Mouse (Mus musculus): ENCODE measurements around the gene Ddb2. TPM values are rescaled to one million over a fixed set of nuclear protein-coding genes. Genes with fewer than 3 reads are reported as not detected.
A peak's percentile ranks its signal among the peaks of the same experiment; 100 is the strongest.

Ddb2 gene
- polyA plus RNA-seq, 1 experiment from 2014 or later, result 17.3 TPM

- Histone ChIP-seq H3K4me1 (ENCODE audit: insufficient read depth) (peaks cover 9% of the 10 kb centered on the region; the same call in 1 of the 2 replicates), H3K4me2 (no peak overlapping the region), H3K4me3 (ENCODE audit: low read depth, low read length) (no peak overlapping the region), H3K27me3 (ENCODE audit: insufficient read depth, low read length) (peaks cover 21% of the 10 kb centered on the region), H3K27ac (ENCODE audit: low read depth) (no peak overlapping the region), H3K9ac (no peak overlapping the region), H3K36me3 (ENCODE audit: insufficient read depth) (peaks cover 43% of the 10 kb centered on the region), H3K9me3 (ENCODE audit: low read depth, low read length) (no peaks in the 10 kb centered on the region)
- no peak for TF ChIP-seq CTCF (IDR thresholded peaks at IDR 0.05; ENCODE audit: low read depth)
- ATAC-seq (ENCODE audit: insufficient read depth), result no peak
- DNase-seq, result no peak
- WGBS, result 97% methylated on average over 1 of the region's 1 CpGs
Measured at GRCm38 (mm10) chr2:91259493-91259892, 22.7 kb upstream of the Ddb2 start.

GRCm38 (mm10) chr2:91258830-91259229, 22.0 kb upstream of the Ddb2 start:
- DNase-seq, result no peak
- H3K4me2 ChIP-seq, result peak overlapping the region; percentile 90
- H3K4me1 ChIP-seq (ENCODE audit: insufficient read depth), result peaks cover 6% of the 10 kb centered on the region; the same call in 1 of the 2 replicates
- no peak for ATAC-seq (ENCODE audit: insufficient read depth)
- H3K27me3 ChIP-seq (ENCODE audit: insufficient read depth, low read length), result peaks cover 23% of the 10 kb centered on the region
- H3K4me3 ChIP-seq (ENCODE audit: low read depth, low read length), result peak overlapping the region; percentile 72; the same call in 1 of the 2 replicates
- peak overlapping the region; percentile 55; the same call in 1 of the 2 replicates for H3K9ac ChIP-seq
- no peak for TF ChIP-seq CTCF (IDR thresholded peaks at IDR 0.05; ENCODE audit: low read depth)
- H3K9me3 ChIP-seq (ENCODE audit: low read depth, low read length), result no peaks in the 10 kb centered on the region
- 58% methylated on average over 1 of the region's 1 CpGs for WGBS
- peak overlapping the region; percentile 86; the same call in 1 of the 2 replicates for H3K27ac ChIP-seq (ENCODE audit: low read depth)
- H3K36me3 ChIP-seq (ENCODE audit: insufficient read depth), result peaks cover 37% of the 10 kb centered on the region

- TF ChIP-seq CTCF (IDR thresholded peaks at IDR 0.05; ENCODE audit: low read depth), result no peak
- no peak for ATAC-seq (ENCODE audit: insufficient read depth)
- Histone ChIP-seq H3K4me3 (ENCODE audit: low read depth, low read length) (peak overlapping the region; percentile 72), H3K9me3 (ENCODE audit: low read depth, low read length) (no peaks in the 10 kb centered on the region), H3K27ac (ENCODE audit: low read depth) (peak overlapping the region; percentile 86), H3K4me2 (peak overlapping the region; percentile 90), H3K27me3 (ENCODE audit: insufficient read depth, low read length) (peaks cover 23% of the 10 kb centered on the region), H3K4me1 (ENCODE audit: insufficient read depth) (peaks cover 6% of the 10 kb centered on the region; the same call in 1 of the 2 replicates), H3K9ac (peak overlapping the region; percentile 55), H3K36me3 (ENCODE audit: insufficient read depth) (peaks cover 30% of the 10 kb centered on the region)
- WGBS, result 56% methylated on average over 5 of the region's 5 CpGs
- DNase-seq, result no peak
Measured at GRCm38 (mm10) chr2:91258054-91258453, 21.3 kb upstream of the Ddb2 start.

- H3K27me3 ChIP-seq (ENCODE audit: insufficient read depth, low read length), result peaks cover 23% of the 10 kb centered on the region
- peak overlapping the region; percentile 72 for H3K4me3 ChIP-seq (ENCODE audit: low read depth, low read length)
- peak overlapping the region; percentile 55 for H3K9ac ChIP-seq
- peak overlapping the region; percentile 86 for H3K27ac ChIP-seq (ENCODE audit: low read depth)
- ATAC-seq (ENCODE audit: insufficient read depth) (peak; percentile 85), DNase-seq (peak; percentile 81)
- 2% methylated on average over 22 of the region's 22 CpGs for WGBS
- no peak for TF ChIP-seq CTCF (IDR thresholded peaks at IDR 0.05; ENCODE audit: low read depth)
- H3K9me3 ChIP-seq (ENCODE audit: low read depth, low read length), result no peaks in the 10 kb centered on the region
- H3K4me2 ChIP-seq, result peak overlapping the region; percentile 90
- peaks cover 23% of the 10 kb centered on the region for H3K36me3 ChIP-seq (ENCODE audit: insufficient read depth)
- peaks cover 6% of the 10 kb centered on the region; the same call in 1 of the 2 replicates for H3K4me1 ChIP-seq (ENCODE audit: insufficient read depth)
Measured at GRCm38 (mm10) chr2:91257126-91257980, 20.6 kb upstream of the Ddb2 start.

- WGBS, result under 1% methylated on average over 52 of the region's 52 CpGs
- Histone ChIP-seq H3K27me3 (ENCODE audit: insufficient read depth, low read length) (peaks cover 23% of the 10 kb centered on the region), H3K27ac (ENCODE audit: low read depth) (peak overlapping the region; percentile 86), H3K9me3 (ENCODE audit: low read depth, low read length) (no peaks in the 10 kb centered on the region), H3K4me3 (ENCODE audit: low read depth, low read length) (peak overlapping the region; percentile 72), H3K4me1 (ENCODE audit: insufficient read depth) (peaks cover 6% of the 10 kb centered on the region; the same call in 1 of the 2 replicates), H3K9ac (peak overlapping the region; percentile 55), H3K36me3 (ENCODE audit: insufficient read depth) (peaks cover 16% of the 10 kb centered on the region), H3K4me2 (peak overlapping the region; percentile 90)
- no peak for TF ChIP-seq CTCF (IDR thresholded peaks at IDR 0.05; ENCODE audit: low read depth)
- DNase-seq (peak; percentile 76), ATAC-seq (ENCODE audit: insufficient read depth) (peak; percentile 82)
Measured at GRCm38 (mm10) chr2:91256256-91257125, 19.7 kb upstream of the Ddb2 start.

- peak within 1 kb of the TSS; percentile 90 for H3K4me2 ChIP-seq
- no peak for TF ChIP-seq CTCF (IDR thresholded peaks at IDR 0.05; ENCODE audit: low read depth)
- peaks cover 23% of the 10 kb centered on the region for H3K27me3 ChIP-seq (ENCODE audit: insufficient read depth, low read length)
- H3K9ac ChIP-seq, result peak within 1 kb of the TSS; percentile 55
- peak within 1 kb of the TSS; percentile 86 for H3K27ac ChIP-seq (ENCODE audit: low read depth)
- H3K36me3 ChIP-seq (ENCODE audit: insufficient read depth), result peaks cover 8% of the 10 kb centered on the region
- H3K4me3 ChIP-seq (ENCODE audit: low read depth, low read length), result peak within 1 kb of the TSS; percentile 72
- DNase-seq, result peak; percentile 64
- under 1% methylated on average over 27 of the region's 27 CpGs for WGBS
- H3K9me3 ChIP-seq (ENCODE audit: low read depth, low read length), result no peaks in the 10 kb centered on the region
- ATAC-seq (ENCODE audit: insufficient read depth), result peak; percentile 25; the same call in 1 of the 2 replicates
- H3K4me1 ChIP-seq (ENCODE audit: insufficient read depth), result peaks cover 6% of the 10 kb centered on the region; the same call in 1 of the 2 replicates
Measured at GRCm38 (mm10) chr2:91255661-91256150, 18.9 kb upstream of the Ddb2 start, which contains the start of gene Pacsin3. Pacsin3 (plus strand) TSS chr2:91255954.

Measured in lung, embryonic 14.5 days (tissue).